Mouse (Mus musculus) c-Kit-positive CD71-negative TER-119-negative erythroid progenitor cells, embryonic 14.5 days (primary cell): ENCODE measurements around the gene Wasf3.
"Not testable (repeated sequence)": the region's sequence is repeated elsewhere in the genome, so short reads cannot be mapped to it uniquely, and the experiment has no call there.

Source experiments
- DNase-seq: peaks from one replicate; pipeline ENCODE4 v3.0.0-alpha.2; 2013; ENCODE audit warnings: low read depth

The Wasf3 gene

GRCm38 (mm10) chr5:146446633-146447032 is 61.8 kb downstream of the Wasf3 start:
- DNase-seq = no peak

- no peak for DNase-seq
Observed at GRCm38 (mm10) chr5:146451592-146452254, 66.9 kb downstream of the Wasf3 start.

- DNase-seq = no peak
Observed at GRCm38 (mm10) chr5:146453556-146453955, 68.8 kb downstream of the Wasf3 start.

GRCm38 (mm10) chr5:146461612-146462011 is 76.8 kb downstream of the Wasf3 start:
- no peak for DNase-seq

- no peak for DNase-seq
Observed at GRCm38 (mm10) chr5:146466663-146467062, 81.9 kb downstream of the Wasf3 start.

- DNase-seq = no peak
Observed at GRCm38 (mm10) chr5:146468311-146468710, 83.5 kb downstream of the Wasf3 start.

- no peak for DNase-seq
Observed at GRCm38 (mm10) chr5:146470821-146471220, 86.0 kb downstream of the Wasf3 start.

GRCm38 (mm10) chr5:146471311-146471710 is 86.5 kb downstream of the Wasf3 start:
- no peak for DNase-seq

GRCm38 (mm10) chr5:146471821-146472220 is 87.0 kb downstream of the Wasf3 start:
- no peak for DNase-seq

GRCm38 (mm10) chr5:146479564-146479963 is 94.8 kb downstream of the Wasf3 start:
- peak; percentile 7 for DNase-seq

GRCm38 (mm10) chr5:146481665-146482064 is 96.9 kb downstream of the Wasf3 start, which contains the start of gene Gm6408:
Gene Gm6408, plus strand, starts transcription at chr5:146481965.
- not testable (repeated sequence) for DNase-seq

GRCm38 (mm10) chr5:146488959-146489358 is 104.2 kb downstream of the Wasf3 start:
- DNase-seq = not testable (repeated sequence)

GRCm38 (mm10) chr5:146491063-146491462 is 106.3 kb downstream of the Wasf3 start, which contains the start of gene Gm6370:
Gene Gm6370, plus strand, starts transcription at chr5:146491363.
- not testable (repeated sequence) for DNase-seq

GRCm38 (mm10) chr5:146502099-146502498 is 117.3 kb downstream of the Wasf3 start, which contains the start of gene 4930449I24Rik:
Gene 4930449I24Rik, plus strand, starts transcription at chr5:146502399.
- DNase-seq = not testable (repeated sequence)

GRCm38 (mm10) chr5:146513823-146514222 is 129.0 kb downstream of the Wasf3 start, which contains the start of gene Gm3402:
Gene Gm3402, plus strand, starts transcription at chr5:146514123.
- not testable (repeated sequence) for DNase-seq
